Mouse (Mus musculus) intestine, embryonic 15.5 days (tissue): ENCODE measurements around the gene Iqce. TPM values are rescaled to one million over a fixed set of nuclear protein-coding genes. Genes with fewer than 3 reads are reported as not detected.

ENCODE experiments used
- ATAC-seq: fragments of 200-750 bp; cut with Nextera tagmentation; 2 replicates; pipeline ENCODE4 v1.8.0; 2017; ENCODE audit warnings: moderate TSS enrichment, moderate library complexity
- H3K27ac ChIP-seq: fragments of 300-500 bp; sonication (generic); 2 replicates; pipeline ENCODE4 v1.5.1; 2015; ENCODE audit warnings: mild to moderate bottlenecking, inconsistent platforms
- H3K27me3 ChIP-seq: fragments of 300-500 bp; sonication (generic); replicated peaks from 2 replicates; pipeline ENCODE4 v1.6.1; 2015; ENCODE audit warnings: inconsistent platforms
- H3K36me3 ChIP-seq: fragments of 300-500 bp; sonication (generic); 2 replicates; pipeline ENCODE4 v1.6.1; 2015; ENCODE audit warnings: inconsistent platforms
- H3K4me1 ChIP-seq: fragments of 300-500 bp; sonication (generic); replicated peaks from 2 replicates; pipeline ENCODE4 v1.6.1; 2015; ENCODE audit warnings: inconsistent platforms
- H3K4me2 ChIP-seq: fragments of 300-500 bp; sonication (generic); replicated peaks from 2 replicates; pipeline ENCODE4 v1.6.1; 2015; ENCODE audit warnings: mild to moderate bottlenecking, inconsistent platforms
- H3K4me3 ChIP-seq: fragments of 300-500 bp; sonication (generic); replicated peaks from 2 replicates; pipeline ENCODE4 v1.5.1; 2015; ENCODE audit warnings: inconsistent platforms
- H3K9ac ChIP-seq: fragments of 300-500 bp; sonication (generic); 2 replicates; pipeline ENCODE4 v1.6.1; 2015; ENCODE audit warnings: inconsistent platforms
- H3K9me3 ChIP-seq: fragments of 300-500 bp; sonication (generic); 2 replicates; pipeline ENCODE4 v1.6.1; 2016; ENCODE audit warnings: inconsistent platforms
- WGBS: fragments of 180-500 bp; shearing (Covaris S2); methylation state at CpG from one replicate; pipeline ENCODE4 v1.1.7; 2015; 5-methylcytosine and 5-hydroxymethylcytosine counted together
- polyA plus RNA-seq: library from polyadenylated mRNA; unstranded; fragments of >200 nt; fragmentation: Nextera tagmentation; extraction: Ambion mirVana; gene quantifications from 2 replicates; pipeline ENCODE4 v1.2.1, GENCODE M21; 2015

Gene Iqce
- polyA plus RNA-seq, 1 experiment from 2014 or later = 18.8 TPM

DNA sequence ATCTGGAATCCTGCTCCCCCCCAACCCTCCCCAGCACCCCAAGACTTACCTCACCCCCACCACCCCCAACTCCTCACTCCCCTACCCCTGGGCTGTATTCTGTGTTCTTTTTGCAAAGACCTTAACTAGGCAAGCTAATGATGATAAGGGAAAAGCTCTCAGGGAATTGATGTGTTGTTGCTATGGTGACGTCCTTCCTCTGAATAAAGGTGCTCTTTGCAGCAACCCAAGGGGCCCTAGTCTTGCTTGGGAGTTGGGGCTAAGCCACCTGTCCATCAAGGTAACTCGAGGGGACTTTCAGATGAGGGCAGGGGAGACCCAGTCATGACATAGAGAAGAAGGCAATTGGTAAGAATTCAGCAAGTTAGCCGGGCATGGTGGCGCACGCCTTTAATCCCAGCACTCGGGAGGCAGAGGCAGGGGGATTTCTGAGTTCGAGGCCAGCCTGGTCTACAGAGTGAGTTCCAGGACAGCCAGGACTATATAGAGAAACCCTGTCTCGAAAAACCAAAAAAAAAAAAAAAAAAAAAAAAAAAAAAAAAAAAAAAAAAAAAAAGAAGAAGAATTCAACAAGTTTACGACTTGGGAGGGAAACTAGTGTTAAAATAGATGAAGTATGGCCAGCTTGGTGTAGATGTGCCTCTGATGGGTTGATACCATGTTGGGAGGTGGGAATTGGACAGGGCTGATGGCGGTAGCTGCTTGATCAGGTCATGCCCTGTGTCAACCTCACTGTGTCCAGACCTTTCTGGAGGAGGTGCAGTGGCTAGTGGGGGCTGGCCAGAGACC, 86.7 kb downstream of the Iqce start:
- Histone ChIP-seq H3K27ac (no peak overlapping the region), H3K27me3 (no peaks in the 10 kb centered on the region), H3K9ac (no peak overlapping the region), H3K4me1 (peaks cover 33% of the 10 kb centered on the region), H3K4me2 (no peak overlapping the region), H3K4me3 (no peak overlapping the region), H3K9me3 (no peaks in the 10 kb centered on the region), H3K36me3 (peaks cover 3% of the 10 kb centered on the region; the same call in 1 of the 2 replicates)
- WGBS = 79% methylated on average over 10 of the region's 10 CpGs
- no peak for ATAC-seq

DNA sequence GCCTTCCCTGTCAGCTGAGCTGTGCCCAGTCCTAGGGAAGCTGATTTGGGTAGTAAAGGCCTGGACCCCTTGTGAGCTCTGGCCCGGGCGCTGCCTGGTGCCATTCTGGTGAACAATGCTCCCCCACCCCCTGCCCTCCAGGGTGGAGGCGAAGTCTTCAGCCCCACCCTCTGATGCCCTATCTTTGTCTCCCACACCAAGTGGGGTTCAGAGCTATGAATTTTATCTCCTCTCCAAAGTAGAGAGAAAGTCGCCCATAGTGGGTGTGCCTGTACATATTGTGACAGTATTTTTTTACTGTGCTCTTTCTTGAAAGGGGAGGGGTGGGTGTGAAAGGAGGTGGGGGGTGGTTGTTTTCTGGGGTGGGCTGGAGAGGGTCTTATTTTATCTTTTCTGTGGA, 87.3 kb downstream of the Iqce start:
- Histone ChIP-seq H3K27me3 (no peaks in the 10 kb centered on the region), H3K4me1 (peaks cover 37% of the 10 kb centered on the region), H3K36me3 (peaks cover 3% of the 10 kb centered on the region; the same call in 1 of the 2 replicates), H3K4me3 (no peak overlapping the region), H3K4me2 (no peak overlapping the region), H3K27ac (no peak overlapping the region), H3K9ac (no peak overlapping the region), H3K9me3 (no peaks in the 10 kb centered on the region)
- WGBS = 79% methylated on average over 4 of the region's 4 CpGs
- no peak for ATAC-seq

DNA sequence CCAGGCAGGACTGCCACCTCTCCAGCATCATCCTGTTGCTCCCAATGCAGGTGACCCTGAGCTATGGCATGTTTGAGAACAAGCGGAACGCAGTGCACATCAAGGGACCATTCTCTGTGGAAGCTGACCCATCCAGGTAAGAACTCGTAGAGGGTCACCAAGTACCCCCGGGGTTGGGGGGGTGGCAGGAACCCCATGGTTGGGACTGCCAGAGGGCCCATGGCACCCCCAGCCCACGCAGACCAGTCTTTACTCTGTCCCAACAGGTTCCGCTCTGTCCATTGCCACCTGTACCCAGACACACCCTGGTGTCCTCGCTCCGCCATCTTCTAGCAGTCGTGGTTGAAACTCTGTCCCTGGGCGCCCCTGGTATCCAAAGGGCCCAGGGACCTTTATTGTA, 88.0 kb downstream of the Iqce start:
- 88% methylated on average over 10 of the region's 10 CpGs for WGBS
- no peak for ATAC-seq

DNA sequence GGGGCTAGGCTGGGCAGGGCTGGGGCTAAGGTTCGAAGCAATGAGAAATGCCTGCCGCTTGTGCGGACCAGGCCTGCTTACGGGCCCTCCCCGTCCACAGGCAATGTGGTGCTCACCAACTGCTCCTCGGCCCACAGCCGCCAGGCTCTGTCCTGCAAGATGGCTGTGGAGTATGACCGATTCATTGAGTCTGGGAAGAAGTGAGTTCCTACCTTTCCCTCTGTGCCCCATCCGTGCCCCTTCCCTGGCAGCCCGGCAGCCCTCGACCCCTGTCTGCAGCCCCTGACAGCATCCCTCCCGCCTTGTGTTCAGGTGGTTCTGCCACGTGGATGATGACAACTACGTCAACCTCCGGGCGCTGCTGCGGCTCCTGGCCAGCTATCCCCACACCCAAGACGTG, 90.0 kb downstream of the Iqce start:
- Histone ChIP-seq H3K4me3 (peak overlapping the region; percentile 49), H3K27ac (peak overlapping the region; percentile 87), H3K9ac (0 out of 2 replicates have a peak overlapping the region, but pooled peaks have one; percentile 31), H3K9me3 (no peaks in the 10 kb centered on the region), H3K27me3 (peaks cover 6% of the 10 kb centered on the region; the same call in 1 of the 2 replicates), H3K36me3 (peaks cover 3% of the 10 kb centered on the region; the same call in 1 of the 2 replicates), H3K4me2 (peak overlapping the region; percentile 83), H3K4me1 (peaks cover 57% of the 10 kb centered on the region)
- no peak for ATAC-seq
- WGBS = 53% methylated on average over 18 of the region's 18 CpGs

More for the DNA sequence above, 88.0 kb downstream of the Iqce start:
- Histone ChIP-seq H3K9ac (no peak overlapping the region), H3K27me3 (no peaks in the 10 kb centered on the region; the same call in 1 of the 2 replicates), H3K4me3 (no peak overlapping the region), H3K9me3 (no peaks in the 10 kb centered on the region), H3K36me3 (peaks cover 3% of the 10 kb centered on the region; the same call in 1 of the 2 replicates), H3K4me1 (peaks cover 42% of the 10 kb centered on the region), H3K27ac (no peak overlapping the region), H3K4me2 (no peak overlapping the region)

Other genes with a start within 250 kb of the Iqce start
- gene Chst12, start 196.8 kb downstream of the Iqce start, polyA plus RNA-seq = 19.8 and 21.3 TPM in 2 replicates
- 0.49 and 0.58 TPM in 2 replicates for gene Grifin, start 137.3 kb downstream of the Iqce start, polyA plus RNA-seq
- 14.8 and 16.0 TPM in 2 replicates for gene Lfng, start 95.1 kb downstream of the Iqce start, polyA plus RNA-seq
- gene Ttyh3, start 53.3 kb downstream of the Iqce start, polyA plus RNA-seq = 34.5 and 34.7 TPM in 2 replicates
- gene Brat1, start 2.6 kb upstream of the Iqce start, polyA plus RNA-seq = 18.9 and 20.3 TPM in 2 replicates
- gene Amz1, start 21.7 kb upstream of the Iqce start, polyA plus RNA-seq = 1.1 TPM in 2 replicates
- gene Gna12, start 128.1 kb upstream of the Iqce start, polyA plus RNA-seq = 29.5 and 37.8 TPM in 2 replicates